Mouse (Mus musculus) activated CD4-positive, CD25-positive, alpha-beta regulatory T cell (primary cell): ENCODE results near the gene Mug1. TPM values are rescaled to one million over a fixed set of nuclear protein-coding genes. Genes with fewer than 3 reads are reported as not detected.

Experiments used
- polyA plus RNA-seq, 2 experiments: library from polyadenylated mRNA; unstranded; fragments of 100-300 nt; shearing (Covaris generic); gene quantifications; one replicate each; pipeline ENCODE4 v1.2.1; 2017

Mug1 gene
- under 1 TPM in 1 of 2 experiments, not detected in 1; 0.10 TPM for polyA plus RNA-seq

DNA sequence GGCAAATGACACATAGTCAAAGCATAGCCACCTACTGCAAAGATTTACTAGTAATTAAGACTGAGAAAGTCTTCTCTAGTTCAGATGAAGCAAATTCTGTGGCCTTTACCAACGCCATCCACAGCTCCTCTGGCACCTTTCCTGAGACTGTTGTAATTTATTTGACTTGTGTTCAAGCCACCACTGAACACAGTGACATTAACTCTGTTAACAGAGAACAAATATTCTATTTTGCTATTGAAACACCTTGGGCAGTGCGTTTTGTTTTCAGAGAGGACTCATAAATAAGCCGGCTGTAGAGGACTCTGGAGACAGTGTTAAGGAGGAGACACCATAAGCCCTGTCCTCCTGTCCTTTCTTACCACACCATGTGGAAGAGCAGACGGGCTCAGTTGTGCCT, at the start of gene Mug1:
Mug1 (plus strand) TSS at position 271 of the 400 bp plus-strand sequence.

Other genes starting within 250 kb of the Mug1 start
- gene A2m, start 203.2 kb upstream of the Mug1 start, polyA plus RNA-seq = under 1 TPM in 1 of 2 experiments, not detected in 1; 0.37 TPM
- not detected for gene Gm7298, start 105.6 kb upstream of the Mug1 start, polyA plus RNA-seq
- gene Mug2, start 168.2 kb downstream of the Mug1 start, polyA plus RNA-seq = under 1 TPM in 1 of 2 experiments, not detected in 1; 0.05 TPM